In genomic region chr7:29059445-29059844, GRCm38 (mm10) we compare ENCODE assay signal across 22 mouse cellular contexts.
A peak's percentile ranks its signal among the peaks of the same experiment; 100 is the strongest.
DNase-seq lines count a peak whose midpoint lies in the region; ATAC-seq and TF ChIP-seq lines count a peak whose summit lies in the region.
"Had no signal": no experiment of that assay in that cellular context is flagged by ENCODE, and none has a peak within 500 bp of the region (broad histone marks: within the 10 kb centered on the region; RNA-seq: fewer than 3 reads in every experiment).

No protein-coding gene starts in this region.

- no peaks in the 10 kb centered on the region for H3K79me2 ChIP-seq in C2C12 (ENCODE audit: control insufficient read depth, insufficient read depth)

- no peak overlapping the region for H3K9ac ChIP-seq in lung, embryonic 16.5 days (ENCODE audit: low read length)
- no peak overlapping the region for H3K9ac ChIP-seq in midbrain, postnatal 0 days (replicated peaks; ENCODE audit: low read length, poor library complexity, severe bottlenecking)
- H3K9ac ChIP-seq in midbrain, embryonic 15.5 days: no peak overlapping the region
- H3K9ac ChIP-seq: embryonic facial prominence, embryonic 12.5 days; forebrain, embryonic 15.5 days; heart, embryonic 15.5 days; hindbrain, embryonic 14.5 days had no signal

- peaks cover 13% of the 10 kb centered on the region for H3K27me3 ChIP-seq in C2C12 (ENCODE audit: control insufficient read depth, insufficient read depth, insufficient read length)
- H3K27me3 ChIP-seq in lung, embryonic 16.5 days (ENCODE audit: control insufficient read depth, insufficient read depth, low read depth, low read length): peaks cover under 1% of the 10 kb centered on the region; the same call in 1 of the 2 replicates
- H3K27me3 ChIP-seq in midbrain, postnatal 0 days (ENCODE audit: insufficient read depth, low read length): no peaks in the 10 kb centered on the region
- H3K27me3 ChIP-seq in midbrain, embryonic 15.5 days (replicated peaks): peaks cover 6% of the 10 kb centered on the region; the same call in 1 of the 2 replicates
- H3K27me3 ChIP-seq: forebrain, embryonic 15.5 days had no signal

- ATAC-seq in lung, embryonic 16.5 days (ENCODE audit: low read depth): peak; percentile 64
- ATAC-seq in midbrain, postnatal 0 days (ENCODE audit: low FRiP score): no peak
- ATAC-seq in midbrain, embryonic 15.5 days (replicated peaks): no peak
- no peak for ATAC-seq in monocyte, adult 5-6 weeks (replicated peaks; ENCODE audit: insufficient number of reproducible peaks, low FRiP score, low TSS enrichment, poor library complexity, severe bottlenecking)
- ATAC-seq: forebrain, embryonic 15.5 days had no signal

- peak; percentile 67 to 82 for DNase-seq in lung, adult 18-20 months
- DNase-seq in lung, postnatal 25 days (ENCODE audit: low spot score): peak; percentile 69
- DNase-seq in heart, postnatal 25 days (ENCODE audit: low spot score): no peak
- no peak for DNase-seq in midbrain, postnatal 0 days (ENCODE audit: low spot score)
- DNase-seq: adrenal gland, postnatal 10 days; cerebellum, adult 11 months; cerebellum, adult 8-10 months; cerebellum, postnatal 14 days; embryo, embryonic 11 days; gastrocnemius, postnatal 10 days; heart, adult 2 months; heart, postnatal 14 days had no signal

- H3K4me3 ChIP-seq in C2C12 (ENCODE audit: insufficient read depth, poor library complexity, severe bottlenecking): no peak overlapping the region
- no peak overlapping the region for H3K4me3 ChIP-seq in lung, embryonic 16.5 days (ENCODE audit: low read length)
- no peak overlapping the region for H3K4me3 ChIP-seq in midbrain, postnatal 0 days (ENCODE audit: low read depth, low read length)
- no peak overlapping the region for H3K4me3 ChIP-seq in midbrain, embryonic 15.5 days
- H3K4me3 ChIP-seq: embryonic facial prominence, embryonic 12.5 days; forebrain, embryonic 15.5 days; heart, adult 2 months; heart, embryonic 15.5 days; hindbrain, embryonic 10.5 days had no signal

- H3K36me3 ChIP-seq in C2C12 (ENCODE audit: control insufficient read depth, insufficient read depth): no peaks in the 10 kb centered on the region
- no peaks in the 10 kb centered on the region for H3K36me3 ChIP-seq in lung, embryonic 16.5 days (ENCODE audit: control insufficient read depth, insufficient read depth, low read length)
- H3K36me3 ChIP-seq in midbrain, postnatal 0 days (ENCODE audit: insufficient read depth, low read length): no peaks in the 10 kb centered on the region
- H3K36me3 ChIP-seq in midbrain, embryonic 15.5 days (replicated peaks): no peaks in the 10 kb centered on the region
- H3K36me3 ChIP-seq: embryonic facial prominence, embryonic 12.5 days; forebrain, embryonic 15.5 days; heart, embryonic 15.5 days; hindbrain, embryonic 10.5 days had no signal

- TF ChIP-seq CTCF in C2C12 (IDR thresholded peaks at IDR 0.05; ENCODE audit: control insufficient read depth, insufficient read depth, insufficient read length): no peak
- no peak for TF ChIP-seq CTCF in midbrain, postnatal 0 days (IDR thresholded peaks at IDR 0.05)

- H3K79me3 ChIP-seq in C2C12 (ENCODE audit: low read depth): no peaks in the 10 kb centered on the region

- no peak overlapping the region for H3K27ac ChIP-seq in lung, embryonic 16.5 days (ENCODE audit: low read length)
- no peak overlapping the region for H3K27ac ChIP-seq in midbrain, postnatal 0 days (ENCODE audit: low read depth, low read length)
- H3K27ac ChIP-seq in midbrain, embryonic 15.5 days: no peak overlapping the region
- H3K27ac ChIP-seq: embryonic facial prominence, embryonic 12.5 days; forebrain, embryonic 15.5 days; heart, adult 2 months; heart, embryonic 15.5 days; hindbrain, embryonic 10.5 days; hindbrain, embryonic 14.5 days had no signal

- no peaks in the 10 kb centered on the region for H3K9me3 ChIP-seq in lung, embryonic 16.5 days (ENCODE audit: control insufficient read depth, low read length)
- H3K9me3 ChIP-seq in midbrain, postnatal 0 days (ENCODE audit: low read length): no peaks in the 10 kb centered on the region
- no peaks in the 10 kb centered on the region for H3K9me3 ChIP-seq in midbrain, embryonic 15.5 days
- H3K9me3 ChIP-seq: embryonic facial prominence, embryonic 12.5 days; forebrain, embryonic 15.5 days; heart, embryonic 15.5 days; hindbrain, embryonic 10.5 days had no signal

- no peak overlapping the region for H3ac ChIP-seq in C2C12 (ENCODE audit: control insufficient read depth, insufficient read length, low read depth)

- H3K4me2 ChIP-seq in lung, embryonic 16.5 days (ENCODE audit: low read depth, low read length): no peak overlapping the region
- H3K4me2 ChIP-seq in midbrain, postnatal 0 days (ENCODE audit: low read depth, low read length, poor library complexity, severe bottlenecking): no peak overlapping the region
- H3K4me2 ChIP-seq in midbrain, embryonic 15.5 days: no peak overlapping the region
- H3K4me2 ChIP-seq: embryonic facial prominence, embryonic 12.5 days; forebrain, embryonic 15.5 days; heart, embryonic 11.5 days; heart, embryonic 15.5 days; hindbrain, embryonic 14.5 days had no signal

- WGBS in lung, embryonic 16.5 days: 54% methylated on average over 19 of the region's 19 CpGs
- 89% methylated on average over 19 of the region's 19 CpGs for WGBS in midbrain, postnatal 0 days
- 90% methylated on average over 19 of the region's 19 CpGs for WGBS in midbrain, embryonic 15.5 days

- H3K4me1 ChIP-seq in lung, embryonic 16.5 days (replicated peaks; ENCODE audit: control insufficient read depth, insufficient read depth, low read length): no peaks in the 10 kb centered on the region; the same call in 1 of the 2 replicates
- H3K4me1 ChIP-seq in midbrain, postnatal 0 days (ENCODE audit: insufficient read depth, low read length): no peaks in the 10 kb centered on the region
- H3K4me1 ChIP-seq in midbrain, embryonic 15.5 days: no peaks in the 10 kb centered on the region
- H3K4me1 ChIP-seq: embryonic facial prominence, embryonic 12.5 days; forebrain, embryonic 15.5 days; heart, embryonic 15.5 days had no signal

- intact Hi-C loops in heart, postnatal 25 days (cut with DNase I): no loop called here

TF ChIP-seq in C2C12, 6 proteins besides CTCF, POLR2A, EP300 and RAD21:
- TF ChIP-seq USF1 (IDR thresholded peaks at IDR 0.05; ENCODE audit: low read depth) (no peak), MYOG (IDR thresholded peaks at IDR 0.05; ENCODE audit: control insufficient read depth, extremely low read depth, insufficient read length) (no peak), MYOD1 (IDR thresholded peaks at IDR 0.05; ENCODE audit: control insufficient read depth, insufficient read length, low read depth) (no peak), FOSL1 (IDR thresholded peaks at IDR 0.05; ENCODE audit: insufficient read depth, low read length, poor library complexity, severe bottlenecking) (no peak), CEBPB (IDR thresholded peaks at IDR 0.05; ENCODE audit: low read depth) (peak; percentile 12)

Comparison
In these comparisons a context has a peak if more than half of its experiments do, and no peak if none do; other contexts are left out.
1. DNase-seq: peak in lung, adult 18-20 months (2 of 2) and lung, postnatal 25 days (single experiment); none in heart, postnatal 25 days (single experiment) and midbrain, postnatal 0 days (single experiment).